ENCODE assay signal across 11 mouse cellular contexts in genomic region chrX:72788773-72789557, GRCm38 (mm10). TPM values are rescaled to one million over a fixed set of nuclear protein-coding genes. Genes with fewer than 3 reads are reported as not detected.
DNase-seq lines count a peak whose midpoint lies in the region; ATAC-seq lines count a peak whose summit lies in the region.
"Had no signal": no experiment of that assay in that cellular context is flagged by ENCODE, and none has a peak within 500 bp of the region (broad histone marks: within the 10 kb centered on the region; RNA-seq: fewer than 3 reads in every experiment).

No protein-coding gene starts in this region.

- no peak overlapping the region for H3K27ac ChIP-seq in limb, embryonic 11.5 days (replicated peaks; ENCODE audit: low read depth, low read length)
- H3K27ac ChIP-seq in limb, embryonic 10.5 days: no peak overlapping the region
- H3K27ac ChIP-seq: lung, embryonic 15.5 days; stomach, embryonic 15.5 days had no signal

- WGBS in limb, embryonic 11.5 days: 32% methylated on average over 1 of the region's 1 CpGs
- WGBS in limb, embryonic 10.5 days: 30% methylated on average over 1 of the region's 1 CpGs

- intact Hi-C loops in left cerebral cortex, postnatal 4 days (cut with DNase I): no loop called here
- intact Hi-C loops in heart, postnatal 36 days (cut with DNase I): no loop called here

- H3K9me3 ChIP-seq in limb, embryonic 11.5 days (ENCODE audit: control insufficient read depth, low read length): no peaks in the 10 kb centered on the region
- no peaks in the 10 kb centered on the region for H3K9me3 ChIP-seq in limb, embryonic 10.5 days (replicated peaks)
- H3K9me3 ChIP-seq: lung, embryonic 15.5 days; stomach, embryonic 15.5 days had no signal

- no peak overlapping the region for H3K4me3 ChIP-seq in limb, embryonic 11.5 days (ENCODE audit: low read depth, low read length)
- no peak overlapping the region for H3K4me3 ChIP-seq in limb, embryonic 10.5 days
- H3K4me3 ChIP-seq: lung, embryonic 15.5 days; stomach, embryonic 15.5 days had no signal

- no peak for ATAC-seq in limb, embryonic 11.5 days (ENCODE audit: insufficient number of reproducible peaks, low FRiP score, low TSS enrichment, low read depth)
- no peak for ATAC-seq in activated CD4-positive, CD25-positive, alpha-beta regulatory T cell, adult 4 months

- no peaks in the 10 kb centered on the region for H3K27me3 ChIP-seq in limb, embryonic 11.5 days (ENCODE audit: control insufficient read depth, insufficient read depth, low read length)
- H3K27me3 ChIP-seq in limb, embryonic 10.5 days (ENCODE audit: low read depth, poor library complexity, severe bottlenecking): 0 out of 2 replicates have a peak, but pooled peaks cover 4% of the 10 kb centered on the region
- H3K27me3 ChIP-seq: lung, embryonic 15.5 days; stomach, embryonic 15.5 days had no signal

- H3K4me1 ChIP-seq in limb, embryonic 11.5 days (ENCODE audit: control insufficient read depth, insufficient read depth, low read length): no peaks in the 10 kb centered on the region
- H3K4me1 ChIP-seq in limb, embryonic 10.5 days: no peaks in the 10 kb centered on the region
- H3K4me1 ChIP-seq: lung, embryonic 15.5 days; stomach, embryonic 15.5 days had no signal

- H3K36me3 ChIP-seq in limb, embryonic 11.5 days (ENCODE audit: control insufficient read depth, insufficient read depth, low read length): no peaks in the 10 kb centered on the region
- H3K36me3 ChIP-seq in limb, embryonic 10.5 days: no peaks in the 10 kb centered on the region
- H3K36me3 ChIP-seq: lung, embryonic 15.5 days; stomach, embryonic 15.5 days had no signal

- no peak overlapping the region for H3K4me2 ChIP-seq in limb, embryonic 11.5 days (ENCODE audit: low read depth, severe bottlenecking)
- H3K4me2 ChIP-seq: lung, embryonic 15.5 days; stomach, embryonic 15.5 days had no signal

- H3K9ac ChIP-seq in limb, embryonic 11.5 days (ENCODE audit: low read length): no peak overlapping the region
- H3K9ac ChIP-seq: lung, embryonic 15.5 days; stomach, embryonic 15.5 days had no signal

- peak; percentile 20 for DNase-seq in limb, embryonic 11.5 days (ENCODE audit: low spot score)
- no peak for DNase-seq in limb, embryonic 10.5 days (ENCODE audit: low spot score)
- DNase-seq in frontal cortex, adult 2 months (ENCODE audit: extremely low spot score in 1 of 2, low spot score in 1 of 2): peak; percentile 12 to 39
- DNase-seq in left cerebral cortex, postnatal 4 days: peak; percentile 8
- DNase-seq in right cerebral cortex, postnatal 4 days: peak; percentile 4
- DNase-seq in urinary bladder, postnatal 10 days (ENCODE audit: low spot score): no peak
- no peak for DNase-seq in heart, postnatal 36 days
- DNase-seq: cerebellum, adult 9-10 months had no signal

RNA-seq across cellular contexts. Expression of gene Gabrq, which starts 36.0 kb away (rescaled TPM):
- 0.11 and 0.12 TPM in 2 replicates for polyA plus RNA-seq in limb, embryonic 11.5 days (2014; fragmentation: Nextera tagmentation; extraction: Ambion mirVana)
- polyA plus RNA-seq in limb, embryonic 10.5 days (2016; fragmentation: Nextera tagmentation; extraction: Ambion mirVana): 0.04 and 0.08 TPM in 2 replicates
- polyA plus RNA-seq in frontal cortex, adult 2 months (2012; rRNA removed): 0.90 and 1.1 TPM in 2 replicates
- 1 to 10 TPM; 2.6 to 3.6 TPM for total RNA-seq in left cerebral cortex, postnatal 4 days (2021)
- under 1 TPM in 1 of 2 experiments, not detected in 1; 0.08 TPM for total RNA-seq in heart, postnatal 36 days (2021)
- not detected for polyA plus RNA-seq in activated CD4-positive, CD25-positive, alpha-beta regulatory T cell, adult 4 months (2017; shearing (Covaris generic))

Comparison
In these comparisons a context has a peak if more than half of its experiments do, and no peak if none do; other contexts are left out.
1. DNase-seq: peak in limb, embryonic 11.5 days (single experiment), frontal cortex, adult 2 months (2 of 2), left cerebral cortex, postnatal 4 days (single experiment) and right cerebral cortex, postnatal 4 days (single experiment); none in limb, embryonic 10.5 days (single experiment), urinary bladder, postnatal 10 days (single experiment) and heart, postnatal 36 days (0 of 2).